Mouse (Mus musculus) bone marrow macrophage, adult 2 months (primary cell): Measurements from ENCODE around the gene Rcor2. TPM values are rescaled to one million over a fixed set of nuclear protein-coding genes. Genes with fewer than 3 reads are reported as not detected.

Experiments used
- H3K27ac ChIP-seq: 2 replicates; pipeline ENCODE4 v1.5.1; 2012; ENCODE audit warnings: low read depth, low read length; ENCODE audit not compliant: insufficient read depth
- H3K4me1 ChIP-seq: 2 replicates; pipeline ENCODE4 v1.6.1; 2012; ENCODE audit warnings: low read length; ENCODE audit not compliant: control insufficient read depth, insufficient read depth
- H3K4me3 ChIP-seq: 2 replicates; pipeline ENCODE4 v1.5.1; 2012; ENCODE audit warnings: mild to moderate bottlenecking, low read length, moderate library complexity; ENCODE audit not compliant: insufficient read depth
- CTCF ChIP-seq: IDR thresholded peaks from 2 replicates; pipeline ENCODE4 v1.5.1; 2012; ENCODE audit warnings: low read depth, mild to moderate bottlenecking, low read length, moderate library complexity
- POLR2A ChIP-seq: IDR thresholded peaks from 2 replicates; pipeline ENCODE4 v1.6.1; 2012; ENCODE audit warnings: mild to moderate bottlenecking, low read depth, low read length, borderline replicate concordance
- polyA plus RNA-seq: library from polyadenylated mRNA; stranded (reverse); fragments of >200 nt; gene quantifications from 2 replicates; pipeline ENCODE4 v1.2.4, GENCODE M21; 2012; ENCODE audit not compliant: missing spikeins, insufficient read depth, insufficient read length

Rcor2 gene
- polyA plus RNA-seq, 1 experiment, result 1.5 TPM

GRCm38 (mm10) chr19:7315587-7315984 lies 48.5 kb downstream of the Rcor2 start:
- H3K4me1 ChIP-seq, result peaks cover 58% of the 10 kb centered on the region
- H3K4me3 ChIP-seq, result peak overlapping the region; percentile 8; the same call in 1 of the 2 replicates
- TF ChIP-seq POLR2A (no peak), CTCF (no peak)
- no peak overlapping the region; the same call in 1 of the 2 replicates for H3K27ac ChIP-seq

- H3K4me1 ChIP-seq, result peaks cover 51% of the 10 kb centered on the region
- TF ChIP-seq POLR2A (no peak), CTCF (no peak)
- H3K27ac ChIP-seq, result no peak overlapping the region
- no peak overlapping the region for H3K4me3 ChIP-seq
Observed at GRCm38 (mm10) chr19:7316822-7317221, 49.7 kb downstream of the Rcor2 start.

GRCm38 (mm10) chr19:7317716-7318115 lies 50.6 kb downstream of the Rcor2 start:
- Histone ChIP-seq H3K4me1 (peaks cover 46% of the 10 kb centered on the region), H3K27ac (no peak overlapping the region), H3K4me3 (no peak overlapping the region)
- TF ChIP-seq CTCF, result no peak
- TF ChIP-seq POLR2A, result no peak

GRCm38 (mm10) chr19:7320181-7320580 lies 53.1 kb downstream of the Rcor2 start:
- TF ChIP-seq POLR2A (no peak), CTCF (no peak)
- H3K4me1 ChIP-seq, result peaks cover 25% of the 10 kb centered on the region
- no peak overlapping the region for H3K4me3 ChIP-seq
- H3K27ac ChIP-seq, result no peak overlapping the region

- TF ChIP-seq POLR2A (no peak), CTCF (no peak)
- peaks cover 16% of the 10 kb centered on the region for H3K4me1 ChIP-seq
Observed at GRCm38 (mm10) chr19:7321391-7321790, 54.3 kb downstream of the Rcor2 start.

More at GRCm38 (mm10) chr19:7321391-7321790, 54.3 kb downstream of the Rcor2 start:
- Histone ChIP-seq H3K27ac (no peak overlapping the region), H3K4me3 (no peak overlapping the region)

Other genes with a start within 250 kb of the Rcor2 start
- gene Fermt3, start 247.9 kb upstream of the Rcor2 start, polyA plus RNA-seq, result 179 and 190 TPM in 2 replicates
- gene Stip1, start 227.4 kb upstream of the Rcor2 start, polyA plus RNA-seq, result 54.7 and 56.2 TPM in 2 replicates
- gene Macrod1, start 210.5 kb upstream of the Rcor2 start, polyA plus RNA-seq, result 14.9 and 18.3 TPM in 2 replicates
- gene Flrt1, start 161.6 kb upstream of the Rcor2 start, polyA plus RNA-seq, result not detected in 2 replicates
- gene Otub1, start 61.0 kb upstream of the Rcor2 start, polyA plus RNA-seq, result 88.1 and 91.4 TPM in 2 replicates
- gene Cox8a, start 49.7 kb upstream of the Rcor2 start, polyA plus RNA-seq, result 562 and 638 TPM in 2 replicates
- gene Naa40, start 26.1 kb upstream of the Rcor2 start, polyA plus RNA-seq, result 26.0 and 27.4 TPM in 2 replicates
- gene Mark2, start 74.5 kb downstream of the Rcor2 start, polyA plus RNA-seq, result 57.8 and 69.2 TPM in 2 replicates
- gene Spindoc, start 115.7 kb downstream of the Rcor2 start, polyA plus RNA-seq, result 19.0 and 19.7 TPM in 2 replicates
- 1.6 and 1.7 TPM in 2 replicates for gene 2700081O15Rik, start 150.3 kb downstream of the Rcor2 start, polyA plus RNA-seq
- 264 and 281 TPM in 2 replicates for gene Rtn3, start 216.0 kb downstream of the Rcor2 start, polyA plus RNA-seq
- gene Atl3, start 226.7 kb downstream of the Rcor2 start, polyA plus RNA-seq, result 53.1 and 62.2 TPM in 2 replicates